Mouse (Mus musculus): ENCODE data around the gene Ahdc1.
"Not testable (repeated sequence)": the region's sequence is repeated elsewhere in the genome, so short reads cannot be mapped to it uniquely, and the experiment has no call there.

Ahdc1 gene

DNA sequence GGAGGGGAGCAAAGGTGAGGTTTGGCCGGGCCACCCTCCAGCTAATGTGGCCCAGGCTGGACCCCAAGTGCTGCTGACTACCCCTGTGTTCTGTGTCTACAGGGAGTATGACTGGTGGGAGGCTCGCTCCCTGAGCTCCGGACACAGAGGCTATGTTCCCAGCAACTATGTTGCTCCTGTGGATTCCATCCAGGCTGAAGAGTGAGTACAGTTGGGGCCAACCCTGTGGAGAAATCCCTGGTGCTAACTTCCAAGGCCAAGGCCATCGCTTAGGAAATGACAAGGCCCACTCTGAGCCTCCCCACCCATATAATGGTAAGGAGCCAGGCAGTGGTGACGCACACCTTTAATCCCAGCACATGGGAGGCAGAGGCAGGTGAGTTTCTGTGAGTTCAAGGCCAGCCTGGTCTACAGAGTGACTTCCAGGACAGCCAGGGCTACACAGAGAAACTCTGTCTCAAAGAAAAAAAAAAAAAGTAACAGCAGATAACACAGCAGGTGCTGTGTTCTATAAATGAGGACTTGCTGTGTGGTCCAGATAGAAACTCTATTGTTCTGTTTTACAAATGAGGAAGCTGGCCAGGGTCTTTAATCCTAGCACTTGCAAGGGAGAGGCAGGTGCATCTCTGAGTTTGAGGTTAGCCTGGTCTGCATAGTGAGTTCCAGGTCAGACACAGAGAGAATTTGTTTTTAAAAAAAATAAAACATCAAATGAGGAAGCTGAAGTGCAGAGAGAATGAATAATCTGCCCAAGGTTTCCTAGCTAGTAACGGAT, 22.3 kb upstream of the Ahdc1 start:
- DNase-seq (ENCODE audit: low read depth, low spot score) = no peak

GRCm38 (mm10) chr4:132993553-132993952, 17.5 kb upstream of the Ahdc1 start:
- no peak for DNase-seq (ENCODE audit: low read depth, low spot score)

DNA sequence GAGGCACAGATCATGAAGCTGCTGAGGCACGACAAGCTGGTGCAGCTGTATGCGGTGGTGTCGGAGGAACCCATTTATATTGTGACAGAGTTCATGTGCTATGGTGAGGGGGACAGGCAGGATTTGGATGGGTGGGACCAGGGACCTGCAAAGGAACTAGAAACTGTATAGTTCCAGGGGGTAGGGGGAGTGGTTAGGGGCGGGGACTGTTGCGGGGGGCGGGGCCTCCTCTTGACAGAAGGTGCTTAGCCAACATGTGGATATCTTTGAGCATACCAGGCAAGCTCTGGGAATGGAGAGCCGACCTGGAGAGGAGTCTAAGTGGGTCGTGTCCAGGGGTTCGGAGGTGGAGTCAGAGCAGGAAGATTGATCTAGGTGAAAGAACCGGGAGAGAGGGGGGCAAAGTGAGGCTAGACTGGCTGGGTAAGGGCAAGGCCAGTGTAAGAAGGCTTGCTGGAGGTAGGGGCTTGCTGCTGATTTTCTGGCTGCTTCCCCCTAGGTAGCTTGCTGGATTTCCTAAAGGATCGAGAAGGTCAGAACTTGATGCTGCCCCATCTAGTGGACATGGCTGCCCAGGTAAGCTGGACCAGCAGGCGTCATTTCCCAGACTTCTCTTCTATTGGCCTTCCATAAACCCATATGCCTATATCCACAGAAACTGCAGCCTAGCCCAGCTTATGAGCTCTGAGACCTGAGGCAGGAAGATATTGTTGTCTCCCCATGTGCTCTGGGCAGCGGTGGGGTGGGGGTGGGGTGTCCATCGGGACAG, 13.4 kb upstream of the Ahdc1 start:
- no peak for DNase-seq (ENCODE audit: low read depth, low spot score)

DNA sequence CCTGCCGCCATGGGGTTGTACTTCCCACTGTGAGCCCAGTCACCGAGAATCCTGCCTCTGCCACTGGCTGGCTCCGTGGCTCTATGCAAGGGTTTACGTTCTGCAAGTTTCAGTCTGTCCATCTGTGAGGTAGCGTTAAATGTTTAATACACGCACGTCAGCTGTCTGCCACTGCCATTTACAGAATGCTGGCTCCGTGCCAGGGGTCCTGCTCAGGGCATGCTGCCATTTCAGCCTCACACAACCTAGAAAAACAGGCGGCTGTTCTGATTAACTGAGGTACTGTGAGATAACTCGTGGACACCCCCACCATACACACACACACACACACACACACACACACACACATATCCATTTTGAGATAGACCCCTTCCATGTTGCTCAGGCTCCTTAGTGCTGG, 8.2 kb upstream of the Ahdc1 start:
- DNase-seq (ENCODE audit: low read depth, low spot score) = no peak

GRCm38 (mm10) chr4:133003316-133004018, 7.6 kb upstream of the Ahdc1 start:
- no peak for DNase-seq (ENCODE audit: low read depth, low spot score)

DNA sequence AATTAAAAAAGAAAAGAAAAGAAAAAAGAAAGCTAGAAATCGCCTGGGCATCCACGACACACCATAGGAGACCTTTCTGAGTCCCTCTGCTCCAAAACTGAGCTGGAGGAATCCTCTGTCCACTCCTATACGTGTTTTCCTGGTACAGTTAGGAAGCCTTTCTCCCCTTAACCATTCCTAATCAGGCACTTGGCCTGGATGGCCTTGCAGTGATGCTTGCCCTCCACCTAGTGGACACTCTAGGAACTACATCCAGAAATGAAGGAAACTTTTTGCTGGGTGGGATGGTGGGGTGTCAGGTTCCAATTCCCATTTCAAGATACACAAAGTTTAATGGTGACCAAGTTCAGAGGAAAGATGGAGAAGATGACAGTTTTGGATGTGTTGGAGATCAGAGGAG, 5.8 kb upstream of the Ahdc1 start:
- peak; percentile 64 for DNase-seq (ENCODE audit: low read depth, low spot score)

DNA sequence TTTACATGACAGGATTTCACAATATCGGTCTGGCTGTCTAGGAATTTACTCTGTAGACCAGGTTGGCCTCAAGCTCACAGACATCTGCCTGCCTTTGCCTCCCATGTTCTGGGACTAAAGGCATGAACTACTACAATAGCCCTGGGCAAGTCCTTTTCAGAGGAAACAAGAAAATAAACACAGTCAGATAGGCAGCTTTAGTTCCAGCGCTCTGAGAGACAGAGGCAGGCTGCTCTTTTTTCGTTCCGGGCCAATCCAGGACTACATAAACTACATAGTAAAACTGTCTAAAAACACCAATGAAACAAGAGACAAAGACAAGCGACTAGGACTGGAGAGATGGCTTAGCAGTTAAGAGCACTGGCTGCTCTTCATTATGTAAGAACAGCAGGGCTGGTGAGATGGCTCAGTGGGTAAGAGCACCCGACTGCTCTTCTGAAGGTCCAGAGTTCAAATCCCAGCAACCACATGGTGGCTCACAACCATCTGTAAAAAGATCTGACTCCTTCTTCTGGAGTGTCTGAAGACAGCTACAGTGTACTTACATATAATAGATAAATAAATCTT, 5.1 kb upstream of the Ahdc1 start:
- DNase-seq (ENCODE audit: low read depth, low spot score) = not testable (repeated sequence)

- no peak for DNase-seq (ENCODE audit: low read depth, low spot score)
Measured at GRCm38 (mm10) chr4:133007513-133008380, 3.3 kb upstream of the Ahdc1 start.

- DNase-seq (ENCODE audit: low read depth, low spot score) = no peak
Measured at GRCm38 (mm10) chr4:133009131-133009530, 1.9 kb upstream of the Ahdc1 start.

GRCm38 (mm10) chr4:133009676-133010075, 1.4 kb upstream of the Ahdc1 start:
- DNase-seq (ENCODE audit: low read depth, low spot score) = no peak

GRCm38 (mm10) chr4:133010611-133011010, 449 bp upstream of the Ahdc1 start:
- DNase-seq (ENCODE audit: low read depth, low spot score) = no peak

DNA sequence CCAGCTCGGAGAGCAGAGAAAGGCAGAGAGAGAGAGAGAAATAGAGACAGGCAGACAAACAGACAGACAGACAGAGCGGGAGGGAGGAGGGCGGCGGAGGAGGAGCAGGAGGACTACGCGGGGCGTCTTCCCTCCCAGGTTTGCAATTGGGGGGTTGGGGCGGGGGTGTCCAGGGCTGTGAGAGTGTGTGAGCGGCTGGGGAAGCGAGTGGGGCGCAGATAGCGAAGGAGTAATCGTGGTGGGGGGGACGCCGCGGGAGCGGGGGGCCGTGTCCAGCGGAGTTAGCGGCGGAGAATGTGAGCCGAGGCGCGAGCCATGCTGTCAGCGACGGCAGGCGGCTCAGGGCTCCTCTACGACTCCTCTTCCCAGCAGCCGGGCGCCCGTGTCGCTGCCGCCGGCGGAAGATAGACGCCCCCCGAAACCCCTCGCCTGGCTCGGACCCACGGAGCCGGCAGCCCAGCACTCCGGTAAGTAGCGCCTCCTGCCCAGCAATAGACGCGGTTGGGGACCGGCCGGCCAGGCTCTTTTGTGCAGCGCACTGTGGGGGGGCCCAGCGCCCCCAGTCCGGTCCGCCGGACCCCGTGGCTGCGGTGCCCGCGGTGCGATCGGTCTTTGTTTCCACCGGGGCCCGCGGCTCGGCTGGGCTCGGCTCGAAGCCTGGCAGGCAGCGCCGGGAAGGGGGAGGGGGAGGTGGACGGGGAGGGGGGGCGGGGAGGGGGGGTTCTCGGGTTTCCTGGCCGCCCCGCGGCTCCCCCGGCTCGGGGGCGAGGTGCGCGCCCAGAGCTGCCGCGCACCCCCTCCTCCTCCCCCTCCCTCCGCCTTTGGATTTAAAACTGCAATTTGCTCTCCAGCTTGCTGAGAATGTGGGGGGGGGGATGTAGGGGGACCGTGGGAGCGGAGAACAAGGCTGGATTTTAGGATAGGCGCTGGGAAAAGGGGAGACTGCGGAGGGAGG, 1.0 kb downstream of the Ahdc1 start:
- DNase-seq (ENCODE audit: low read depth, low spot score) = no peak

GRCm38 (mm10) chr4:133012776-133013265, 1.8 kb downstream of the Ahdc1 start:
- DNase-seq (ENCODE audit: low read depth, low spot score) = no peak

- no peak for DNase-seq (ENCODE audit: low read depth, low spot score)
Measured at GRCm38 (mm10) chr4:133013266-133013891, 2.3 kb downstream of the Ahdc1 start.

DNA sequence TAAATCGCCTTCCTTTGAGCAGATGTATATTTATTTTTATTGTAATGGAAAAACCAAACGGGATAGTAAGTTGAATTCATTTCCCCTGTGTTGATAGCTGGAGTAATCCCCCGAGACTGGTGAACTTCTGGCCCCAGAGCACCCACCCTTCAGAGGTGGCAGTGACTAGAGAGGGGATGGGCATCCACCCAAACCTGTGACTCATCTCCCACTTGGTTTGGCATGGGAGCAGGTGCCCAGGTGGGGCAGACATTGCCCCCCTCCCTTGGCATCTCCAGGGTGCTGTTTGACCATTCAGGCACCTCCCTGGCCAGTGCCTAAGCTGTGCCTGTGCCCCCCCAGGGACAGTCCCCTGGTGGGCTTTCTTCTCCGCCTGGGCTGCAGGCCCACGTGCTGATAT, 3.0 kb downstream of the Ahdc1 start:
- DNase-seq (ENCODE audit: low read depth, low spot score) = no peak

GRCm38 (mm10) chr4:133014896-133015709, 4.0 kb downstream of the Ahdc1 start:
- no peak for DNase-seq (ENCODE audit: low read depth, low spot score)

DNA sequence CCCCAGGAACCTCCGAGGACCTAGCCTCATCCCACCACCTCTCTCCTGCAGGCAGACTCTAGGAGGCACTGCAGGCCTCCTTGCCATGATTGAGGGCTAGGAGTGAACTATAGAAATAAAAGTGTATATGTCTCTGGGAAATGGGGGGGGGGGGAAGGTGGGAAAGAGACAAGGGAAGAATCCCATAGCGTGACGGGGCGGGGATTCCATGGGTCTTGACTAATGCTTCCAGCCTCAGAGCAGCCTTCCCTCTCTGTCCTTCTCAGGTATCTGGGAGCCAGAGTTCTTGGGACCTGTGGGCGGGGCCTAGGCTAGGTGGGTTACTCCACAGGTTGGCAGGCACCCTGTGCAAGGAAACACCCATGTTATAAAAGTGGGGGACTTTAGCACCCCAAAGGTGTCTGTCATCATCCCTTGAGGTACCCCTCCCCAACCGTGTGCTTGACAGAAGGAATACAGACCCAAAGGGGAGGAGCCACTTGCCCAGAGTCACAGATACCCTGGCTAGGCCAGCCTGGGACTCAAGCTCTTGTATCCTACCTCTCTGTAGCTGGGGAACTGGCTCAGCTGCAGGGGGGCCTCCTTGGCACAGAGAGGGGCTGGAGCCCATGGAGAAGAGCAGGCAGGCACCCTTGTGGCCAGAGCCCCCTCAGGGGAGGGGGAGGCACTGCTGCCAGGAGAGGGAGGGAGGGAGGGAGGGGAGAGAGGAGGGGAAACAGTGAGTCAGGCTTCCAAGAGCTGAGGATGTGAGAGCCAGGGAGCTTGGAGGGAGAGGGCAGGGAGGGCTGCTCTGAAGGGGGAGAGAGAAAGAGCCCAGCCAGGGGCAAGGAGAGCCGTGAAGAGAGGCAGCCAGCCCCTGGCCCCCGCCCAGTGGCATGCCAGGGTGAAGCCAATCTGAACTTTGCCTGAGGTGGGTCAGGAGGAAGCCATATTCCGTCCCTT, 4.9 kb downstream of the Ahdc1 start:
- DNase-seq (ENCODE audit: low read depth, low spot score) = no peak

All from retina, adult 2 months (tissue).